Mouse (Mus musculus) Patski (cell line): ENCODE measurements around the gene 4930449I24Rik. TPM values are rescaled to one million over a fixed set of nuclear protein-coding genes. Genes with fewer than 3 reads are reported as not detected.

Experiments
- polyA plus RNA-seq: library from polyadenylated mRNA; unstranded; gene quantifications from one replicate; pipeline ENCODE4 v1.2.3, GENCODE M21; 2021

Gene 4930449I24Rik
- polyA plus RNA-seq, 1 experiment from 2014 or later, result not detected

Other genes starting within 250 kb of the 4930449I24Rik start
- gene Wasf3, start 117.4 kb upstream of the 4930449I24Rik start, polyA plus RNA-seq, result 19.0 TPM
- not detected for gene Gm6408, start 20.4 kb upstream of the 4930449I24Rik start, polyA plus RNA-seq
- not detected for gene Gm6370, start 11.0 kb upstream of the 4930449I24Rik start, polyA plus RNA-seq
- not detected for gene Gm3402, start 11.7 kb downstream of the 4930449I24Rik start, polyA plus RNA-seq
- gene Gm3404, start 23.4 kb downstream of the 4930449I24Rik start, polyA plus RNA-seq, result not detected
- gene Gm3409, start 35.2 kb downstream of the 4930449I24Rik start, polyA plus RNA-seq, result not detected
- gene Gm3415, start 53.7 kb downstream of the 4930449I24Rik start, polyA plus RNA-seq, result not detected
- 0.03 TPM for gene Gpr12, start 82.8 kb downstream of the 4930449I24Rik start, polyA plus RNA-seq